Mouse (Mus musculus) myocyte (in vitro differentiated cells): ENCODE data around the gene Tmem205. TPM values are rescaled to one million over a fixed set of nuclear protein-coding genes. Genes with fewer than 3 reads are reported as not detected.

ENCODE experiments used
- H3K27me3 ChIP-seq: one replicate; pipeline ENCODE4 v1.6.1; 2011; ENCODE audit not compliant: control insufficient read depth, insufficient read depth, insufficient read length
- H3K36me3 ChIP-seq: one replicate; pipeline ENCODE4 v1.6.1; 2011; ENCODE audit not compliant: control insufficient read depth, insufficient read depth
- H3K4me2 ChIP-seq: one replicate; pipeline ENCODE4 v1.6.1; 2011; ENCODE audit warnings: low read depth, control low read depth
- H3K4me3 ChIP-seq: one replicate; pipeline ENCODE4 v1.5.1; 2011; ENCODE audit warnings: mild to moderate bottlenecking, control low read depth, moderate library complexity
- H3K79me2 ChIP-seq: one replicate; pipeline ENCODE4 v1.6.1; 2011; ENCODE audit not compliant: control insufficient read depth, insufficient read depth
- H3ac ChIP-seq: one replicate; pipeline ENCODE4 v1.6.1; 2011; ENCODE audit not compliant: control insufficient read depth, insufficient read length
- CEBPB ChIP-seq: IDR thresholded peaks from 2 replicates; pipeline ENCODE4 v1.6.1; 2011; ENCODE audit warnings: mild to moderate bottlenecking, moderate library complexity; ENCODE audit not compliant: poor library complexity, insufficient read depth, severe bottlenecking
- E2F4 ChIP-seq: IDR thresholded peaks from one replicate; pipeline ENCODE4 v1.6.1; 2011; ENCODE audit warnings: mild to moderate bottlenecking, control low read depth, moderate library complexity; ENCODE audit not compliant: insufficient read depth
- MAX ChIP-seq: IDR thresholded peaks from one replicate; pipeline ENCODE4 v1.6.1; 2011; ENCODE audit warnings: low read depth, mild to moderate bottlenecking, control low read depth
- MYOD1 ChIP-seq, 3 experiments: IDR thresholded peaks; one replicate each; pipeline ENCODE4 v1.6.1; 2011; ENCODE audit warnings: control low read depth in 2 of 3, low read depth in 2 of 3, mild to moderate bottlenecking in 2 of 3, moderate library complexity in 1 of 3; ENCODE audit not compliant: insufficient read length in 2 of 3, control insufficient read depth in 1 of 3
- MYOG ChIP-seq, 3 experiments: IDR thresholded peaks; one replicate each; pipeline ENCODE4 v1.6.1; 2011; ENCODE audit warnings: control low read depth in 2 of 3, low read depth in 2 of 3, mild to moderate bottlenecking in 2 of 3; ENCODE audit not compliant: insufficient read length in 2 of 3, control insufficient read depth in 1 of 3, insufficient read depth in 1 of 3
- POLR2A ChIP-seq: IDR thresholded peaks from one replicate; pipeline ENCODE4 v1.6.1; 2011; ENCODE audit warnings: low read depth, mild to moderate bottlenecking, control low read depth, moderate library complexity; ENCODE audit not compliant: insufficient read length
- POLR2AphosphoS2 ChIP-seq: IDR thresholded peaks from one replicate; pipeline ENCODE4 v1.6.1; 2011; ENCODE audit warnings: low read depth, control low read depth; ENCODE audit not compliant: insufficient read length
- REST ChIP-seq: IDR thresholded peaks from one replicate; pipeline ENCODE4 v1.6.1; 2011; ENCODE audit warnings: mild to moderate bottlenecking, control low read depth, moderate library complexity; ENCODE audit not compliant: insufficient read depth, insufficient read length
- SRF ChIP-seq: IDR thresholded peaks from one replicate; pipeline ENCODE4 v1.6.1; 2011; ENCODE audit warnings: low read depth; ENCODE audit not compliant: control insufficient read depth, insufficient read length
- TCF12 ChIP-seq: IDR thresholded peaks from one replicate; pipeline ENCODE4 v1.6.1; 2011; ENCODE audit warnings: mild to moderate bottlenecking, control low read depth; ENCODE audit not compliant: poor library complexity, insufficient read depth, severe bottlenecking
- TCF3 ChIP-seq: IDR thresholded peaks from one replicate; pipeline ENCODE4 v1.6.1; 2011; ENCODE audit warnings: low read depth, control low read depth; ENCODE audit not compliant: insufficient read length
- USF1 ChIP-seq: IDR thresholded peaks from one replicate; pipeline ENCODE4 v1.6.1; 2011; ENCODE audit warnings: low read depth, mild to moderate bottlenecking, control low read depth, moderate library complexity
- polyA plus RNA-seq: library from polyadenylated mRNA; unstranded; fragments of >200 nt; fragmentation: generic; extraction: Trizol; gene quantifications from one replicate; pipeline ENCODE4 v1.2.1, GENCODE M21; 2012; ENCODE audit warnings: missing spikeins

Gene Tmem205
- polyA plus RNA-seq, 1 experiment: 55.1 TPM

GRCm38 (mm10) chr9:21960135-21960534, 32.8 kb upstream of the Tmem205 start:
- no peak overlapping the region for H3K4me2 ChIP-seq
- no peaks in the 10 kb centered on the region for H3K36me3 ChIP-seq
- TF ChIP-seq MYOG (IDR thresholded peaks at IDR 0.05; ENCODE audit: control insufficient read depth in 1 of 3, insufficient read depth in 1 of 3, insufficient read length in 2 of 3, low read depth in 2 of 3) (no peak), MAX (no peak), REST (no peak), CEBPB (no peak), TCF3 (no peak), POLR2A (no peak), E2F4 (no peak), USF1 (no peak), MYOD1 (IDR thresholded peaks at IDR 0.05; ENCODE audit: control insufficient read depth in 1 of 3, insufficient read length in 2 of 3, low read depth in 2 of 3) (no peak), TCF12 (no peak), SRF (no peak), POLR2AphosphoS2 (no peak)
- H3K27me3 ChIP-seq: no peaks in the 10 kb centered on the region
- no peak overlapping the region for H3K4me3 ChIP-seq
- no peaks in the 10 kb centered on the region for H3K79me2 ChIP-seq
- H3ac ChIP-seq: no peak overlapping the region

DNA sequence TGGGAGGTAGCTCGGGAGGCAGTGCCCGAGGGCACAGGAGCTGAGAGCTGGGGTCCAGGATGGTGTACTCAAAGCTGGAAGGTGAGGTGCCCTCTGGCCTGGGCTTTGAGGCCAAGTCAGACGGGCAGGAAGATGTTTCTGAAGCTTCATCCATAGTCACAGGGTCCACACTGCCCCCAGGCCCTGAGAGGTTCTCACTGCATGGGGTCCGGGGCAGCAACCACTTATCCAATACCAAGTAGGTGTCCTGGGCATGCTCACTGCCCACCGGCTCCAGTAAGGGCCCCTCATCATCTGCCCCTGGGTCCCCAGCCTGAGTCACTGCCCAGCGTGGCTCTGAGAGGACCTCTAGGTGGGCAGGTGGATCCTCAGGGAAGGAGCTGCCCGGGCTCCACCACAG, 31.9 kb upstream of the Tmem205 start:
- H3ac ChIP-seq: no peak overlapping the region
- no peaks in the 10 kb centered on the region for H3K79me2 ChIP-seq
- H3K4me2 ChIP-seq: no peak overlapping the region
- no peaks in the 10 kb centered on the region for H3K36me3 ChIP-seq
- TF ChIP-seq MYOG (IDR thresholded peaks at IDR 0.05; ENCODE audit: control insufficient read depth in 1 of 3, insufficient read depth in 1 of 3, insufficient read length in 2 of 3, low read depth in 2 of 3) (no peak), REST (no peak), TCF3 (no peak), MAX (no peak), POLR2AphosphoS2 (no peak), E2F4 (no peak), SRF (no peak), POLR2A (no peak), TCF12 (no peak), MYOD1 (IDR thresholded peaks at IDR 0.05; ENCODE audit: control insufficient read depth in 1 of 3, insufficient read length in 2 of 3, low read depth in 2 of 3) (no peak), USF1 (no peak), CEBPB (no peak)
- no peak overlapping the region for H3K4me3 ChIP-seq
- H3K27me3 ChIP-seq: no peaks in the 10 kb centered on the region

GRCm38 (mm10) chr9:21958372-21958771, 31.0 kb upstream of the Tmem205 start:
- no peaks in the 10 kb centered on the region for H3K27me3 ChIP-seq
- no peaks in the 10 kb centered on the region for H3K79me2 ChIP-seq
- no peak overlapping the region for H3K4me2 ChIP-seq
- H3K36me3 ChIP-seq: no peaks in the 10 kb centered on the region
- H3ac ChIP-seq: no peak overlapping the region
- no peak overlapping the region for H3K4me3 ChIP-seq
- no peak for TF ChIP-seq MAX
- TF ChIP-seq TCF3: no peak
- no peak for TF ChIP-seq REST
- TF ChIP-seq POLR2A: no peak
- no peak for TF ChIP-seq MYOG (IDR thresholded peaks at IDR 0.05; ENCODE audit: control insufficient read depth in 1 of 3, insufficient read depth in 1 of 3, insufficient read length in 2 of 3, low read depth in 2 of 3)
- TF ChIP-seq POLR2AphosphoS2: no peak
- TF ChIP-seq USF1: no peak
- no peak for TF ChIP-seq E2F4
- no peak for TF ChIP-seq SRF
- no peak for TF ChIP-seq MYOD1 (IDR thresholded peaks at IDR 0.05; ENCODE audit: control insufficient read depth in 1 of 3, insufficient read length in 2 of 3, low read depth in 2 of 3)
- TF ChIP-seq CEBPB: no peak
- TF ChIP-seq TCF12: no peak

DNA sequence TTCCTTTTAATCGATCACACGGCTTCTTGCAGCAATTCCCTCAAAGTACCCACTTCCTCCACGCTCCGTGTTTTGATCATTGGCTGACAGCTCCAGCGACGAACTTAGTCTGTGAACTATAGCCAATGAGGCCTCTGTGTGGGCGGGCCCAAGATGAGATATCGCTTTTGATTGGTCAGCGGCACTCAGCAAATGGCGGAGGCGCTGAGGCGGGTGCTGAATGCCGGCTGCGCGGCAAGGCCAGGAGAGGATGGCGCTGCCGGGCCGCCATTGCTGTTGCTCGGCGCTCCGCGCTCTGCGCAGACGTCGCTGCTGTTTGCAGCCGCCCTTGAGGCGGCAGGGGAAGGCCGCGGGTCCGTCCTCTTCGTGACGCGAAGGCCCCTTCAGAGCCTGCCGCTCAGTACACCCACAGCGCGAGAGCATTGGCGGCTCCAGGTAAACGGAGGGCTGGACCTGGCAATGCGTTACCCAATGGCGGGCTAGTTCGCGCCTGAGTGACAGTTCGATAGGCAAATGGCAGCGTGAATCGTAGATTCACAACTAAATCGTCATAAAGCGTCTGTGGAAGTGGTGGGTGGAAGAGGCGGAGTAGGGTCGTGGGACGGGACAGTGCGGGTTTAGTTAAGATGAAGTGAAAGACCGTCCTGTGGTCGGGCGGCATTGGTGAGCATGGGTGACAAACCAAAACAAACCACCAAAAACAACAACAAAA, 28.4 kb upstream of the Tmem205 start, which contains the start of gene Swsap1:
Gene Swsap1, plus strand, starts transcription at position 186 of the 712 bp plus-strand sequence.
- no peaks in the 10 kb centered on the region for H3K36me3 ChIP-seq
- no peak for TF ChIP-seq MAX
- TF ChIP-seq SRF: peak; percentile 9
- peak; percentile 58 for TF ChIP-seq POLR2AphosphoS2
- TF ChIP-seq POLR2A: peak; percentile 70
- peak within 1 kb of the TSS; percentile 39 for H3K4me3 ChIP-seq
- H3K4me2 ChIP-seq: peak within 1 kb of the TSS; percentile 96
- no peaks in the 10 kb centered on the region for H3K27me3 ChIP-seq
- peak within 1 kb of the TSS; percentile 91 for H3ac ChIP-seq
- no peaks in the 10 kb centered on the region for H3K79me2 ChIP-seq

- Histone ChIP-seq H3K79me2 (no peaks in the 10 kb centered on the region), H3K4me2 (peak overlapping the region; percentile 60), H3ac (peak overlapping the region; percentile 91), H3K36me3 (no peaks in the 10 kb centered on the region), H3K4me3 (peak overlapping the region; percentile 39), H3K27me3 (no peaks in the 10 kb centered on the region)
- TF ChIP-seq POLR2AphosphoS2 (no peak), SRF (no peak), USF1 (peak; percentile 30)
These were observed 27.8 kb upstream of the Tmem205 start for GRCm38 (mm10) chr9:21955225-21955569.
